Comparison of ENCODE assay signal across 22 mouse cellular contexts in genomic region chr17:14157779-14158195, GRCm38 (mm10). TPM values are rescaled to one million over a fixed set of nuclear protein-coding genes. Genes with fewer than 3 reads are reported as not detected.
DNase-seq lines count a peak whose midpoint lies in the region; ATAC-seq lines count a peak whose summit lies in the region.
"Had no signal": no experiment of that assay in that cellular context is flagged by ENCODE, and none has a peak within 500 bp of the region (broad histone marks: within the 10 kb centered on the region; RNA-seq: fewer than 3 reads in every experiment).

No protein-coding gene starts in this region.

- peaks cover 5% of the 10 kb centered on the region for H3K27me3 ChIP-seq in hindbrain, embryonic 10.5 days (ENCODE audit: insufficient read depth, poor library complexity, severe bottlenecking)
- no peaks in the 10 kb centered on the region for H3K27me3 ChIP-seq in hindbrain, embryonic 14.5 days (ENCODE audit: control insufficient read depth, insufficient read depth, low read length)
- no peaks in the 10 kb centered on the region for H3K27me3 ChIP-seq in embryonic facial prominence, embryonic 14.5 days (replicated peaks; ENCODE audit: control insufficient read depth, insufficient read depth, low read length)
- no peaks in the 10 kb centered on the region for H3K27me3 ChIP-seq in forebrain, embryonic 16.5 days (replicated peaks; ENCODE audit: control insufficient read depth, insufficient read depth, low read length)
- H3K27me3 ChIP-seq in midbrain, embryonic 15.5 days (replicated peaks): no peaks in the 10 kb centered on the region
- H3K27me3 ChIP-seq: embryonic facial prominence, embryonic 15.5 days had no signal

- H3K9me3 ChIP-seq in hindbrain, embryonic 10.5 days: no peaks in the 10 kb centered on the region
- no peaks in the 10 kb centered on the region for H3K9me3 ChIP-seq in hindbrain, embryonic 14.5 days (ENCODE audit: control insufficient read depth, low read length)
- no peaks in the 10 kb centered on the region for H3K9me3 ChIP-seq in embryonic facial prominence, embryonic 14.5 days (ENCODE audit: control insufficient read depth, low read length)
- no peaks in the 10 kb centered on the region for H3K9me3 ChIP-seq in forebrain, embryonic 16.5 days (ENCODE audit: control insufficient read depth, low read length)
- H3K9me3 ChIP-seq in midbrain, embryonic 15.5 days: no peaks in the 10 kb centered on the region
- H3K9me3 ChIP-seq: embryonic facial prominence, embryonic 15.5 days; neural tube, embryonic 13.5 days had no signal

- H3K9ac ChIP-seq in hindbrain, embryonic 14.5 days: no peak overlapping the region
- no peak overlapping the region for H3K9ac ChIP-seq in embryonic facial prominence, embryonic 14.5 days (ENCODE audit: low read depth, low read length)
- no peak overlapping the region for H3K9ac ChIP-seq in forebrain, embryonic 16.5 days (replicated peaks; ENCODE audit: low read depth, low read length)
- no peak overlapping the region for H3K9ac ChIP-seq in midbrain, embryonic 15.5 days
- H3K9ac ChIP-seq: embryonic facial prominence, embryonic 15.5 days; neural tube, embryonic 13.5 days had no signal

- peak; percentile 14 for DNase-seq in hindbrain, embryonic 10.5 days (ENCODE audit: low spot score)
- no peak for DNase-seq in hindbrain, embryonic 14.5 days (ENCODE audit: low spot score)
- DNase-seq in embryonic facial prominence, embryonic 14.5 days (ENCODE audit: low spot score): peak; percentile 63
- no peak for DNase-seq in adrenal gland, postnatal 4 days (ENCODE audit: low spot score in 2 of 2)
- no peak for DNase-seq in embryo, embryonic 11 days
- DNase-seq: adrenal gland, postnatal 10 days; B cell, adult 2 months; cerebellum, adult 18-20 months; gastrocnemius, postnatal 14 days; heart, adult 2 months; kidney, adult 8-10 months; kidney, postnatal 4 days; layer of hippocampus, postnatal 36 days; left cerebral cortex, postnatal 4 days; lung, adult 2 months had no signal

- no peak overlapping the region for H3K27ac ChIP-seq in hindbrain, embryonic 10.5 days
- no peak overlapping the region for H3K27ac ChIP-seq in hindbrain, embryonic 14.5 days
- no peak overlapping the region for H3K27ac ChIP-seq in embryonic facial prominence, embryonic 14.5 days (replicated peaks; ENCODE audit: low read depth, low read length)
- no peak overlapping the region for H3K27ac ChIP-seq in forebrain, embryonic 16.5 days (ENCODE audit: low read length)
- H3K27ac ChIP-seq in midbrain, embryonic 15.5 days: no peak overlapping the region
- H3K27ac ChIP-seq: embryonic facial prominence, embryonic 15.5 days; heart, adult 2 months; macrophage; neural tube, embryonic 13.5 days had no signal

- ATAC-seq in hindbrain, embryonic 14.5 days (ENCODE audit: low FRiP score): no peak
- peak; percentile 53; the same call in 1 of the 2 replicates for ATAC-seq in embryonic facial prominence, embryonic 14.5 days (ENCODE audit: low read depth)
- peak; percentile 73 for ATAC-seq in forebrain, embryonic 16.5 days
- ATAC-seq in midbrain, embryonic 15.5 days (replicated peaks): 0 out of 2 replicates have a peak, but pooled peaks have one; percentile 53

- WGBS in hindbrain, embryonic 10.5 days: 26% methylated on average over 7 of the region's 7 CpGs
- 8% methylated on average over 7 of the region's 7 CpGs for WGBS in hindbrain, embryonic 14.5 days
- WGBS in embryonic facial prominence, embryonic 14.5 days: 39% methylated on average over 7 of the region's 7 CpGs
- 8% methylated on average over 7 of the region's 7 CpGs for WGBS in forebrain, embryonic 16.5 days
- WGBS in midbrain, embryonic 15.5 days: 11% methylated on average over 7 of the region's 7 CpGs

- H3K36me3 ChIP-seq in hindbrain, embryonic 10.5 days: no peaks in the 10 kb centered on the region
- no peaks in the 10 kb centered on the region for H3K36me3 ChIP-seq in hindbrain, embryonic 14.5 days (replicated peaks; ENCODE audit: control insufficient read depth, insufficient read depth)
- no peaks in the 10 kb centered on the region for H3K36me3 ChIP-seq in embryonic facial prominence, embryonic 14.5 days (ENCODE audit: control insufficient read depth, insufficient read depth, low read length)
- no peaks in the 10 kb centered on the region for H3K36me3 ChIP-seq in forebrain, embryonic 16.5 days (ENCODE audit: control insufficient read depth, insufficient read depth)
- H3K36me3 ChIP-seq in midbrain, embryonic 15.5 days (replicated peaks): no peaks in the 10 kb centered on the region
- H3K36me3 ChIP-seq: embryonic facial prominence, embryonic 15.5 days; neural tube, embryonic 13.5 days had no signal

- peak overlapping the region; percentile 9; the same call in 1 of the 2 replicates for H3K4me3 ChIP-seq in hindbrain, embryonic 10.5 days
- H3K4me3 ChIP-seq in hindbrain, embryonic 14.5 days (replicated peaks; ENCODE audit: low read length): no peak overlapping the region
- H3K4me3 ChIP-seq in embryonic facial prominence, embryonic 14.5 days (ENCODE audit: low read depth, low read length): no peak overlapping the region
- H3K4me3 ChIP-seq in forebrain, embryonic 16.5 days (replicated peaks; ENCODE audit: low read length): no peak overlapping the region
- no peak overlapping the region for H3K4me3 ChIP-seq in midbrain, embryonic 15.5 days
- H3K4me3 ChIP-seq: embryonic facial prominence, embryonic 15.5 days; heart, adult 2 months; neural tube, embryonic 13.5 days had no signal

- H3K4me1 ChIP-seq in hindbrain, embryonic 10.5 days (replicated peaks): peaks cover 20% of the 10 kb centered on the region
- peaks cover 11% of the 10 kb centered on the region; the same call in 1 of the 2 replicates for H3K4me1 ChIP-seq in hindbrain, embryonic 14.5 days (replicated peaks; ENCODE audit: control insufficient read depth, insufficient read depth, low read length)
- no peaks in the 10 kb centered on the region for H3K4me1 ChIP-seq in embryonic facial prominence, embryonic 14.5 days (ENCODE audit: control insufficient read depth, insufficient read depth, low read length)
- H3K4me1 ChIP-seq in forebrain, embryonic 16.5 days (replicated peaks; ENCODE audit: control insufficient read depth, insufficient read depth, low read length): peaks cover 4% of the 10 kb centered on the region
- peaks cover 10% of the 10 kb centered on the region for H3K4me1 ChIP-seq in midbrain, embryonic 15.5 days

- no peak overlapping the region for H3K4me2 ChIP-seq in hindbrain, embryonic 14.5 days (replicated peaks)
- H3K4me2 ChIP-seq in embryonic facial prominence, embryonic 14.5 days (ENCODE audit: low read depth, low read length): no peak overlapping the region
- 0 out of 2 replicates have a peak overlapping the region, but pooled peaks have one; percentile 0 for H3K4me2 ChIP-seq in forebrain, embryonic 16.5 days (ENCODE audit: low read length)
- H3K4me2 ChIP-seq in midbrain, embryonic 15.5 days: no peak overlapping the region
- H3K4me2 ChIP-seq: embryonic facial prominence, embryonic 15.5 days; neural tube, embryonic 13.5 days had no signal

RNA-seq across cellular contexts. Expression of gene Dact2, which starts 46.3 kb away (rescaled TPM):
- 0.33 and 0.46 TPM in 2 replicates for polyA plus RNA-seq in hindbrain, embryonic 10.5 days (2016; fragmentation: Nextera tagmentation; extraction: Ambion mirVana)
- 3.0 and 3.1 TPM in 2 replicates for polyA plus RNA-seq in hindbrain, embryonic 14.5 days (2014; fragmentation: Nextera tagmentation; extraction: Ambion mirVana)
- polyA plus RNA-seq in embryonic facial prominence, embryonic 14.5 days (2014; fragmentation: Nextera tagmentation; extraction: Ambion mirVana): 3.4 and 4.4 TPM in 2 replicates
- 1.1 and 1.3 TPM in 2 replicates for polyA plus RNA-seq in forebrain, embryonic 16.5 days (2015; fragmentation: Nextera tagmentation; extraction: Ambion mirVana)
- polyA plus RNA-seq in midbrain, embryonic 15.5 days (2015; fragmentation: Nextera tagmentation; extraction: Ambion mirVana): 1.7 and 2.9 TPM in 2 replicates
- 1 to 10 TPM; 2.4 to 9.2 TPM for total RNA-seq in adrenal gland, postnatal 4 days (2021)
- total RNA-seq: common myeloid progenitor, adult 5-6 weeks; monocyte, adult 5-6 weeks had no signal
- polyA plus RNA-seq: macrophage had no signal

Comparison
In these comparisons a context has a peak if more than half of its experiments do, and no peak if none do; other contexts are left out.
1. DNase-seq: peak in hindbrain, embryonic 10.5 days (single experiment) and embryonic facial prominence, embryonic 14.5 days (single experiment); none in hindbrain, embryonic 14.5 days (single experiment), adrenal gland, postnatal 4 days (0 of 2) and embryo, embryonic 11 days (single experiment).